Mouse (Mus musculus) neural tube, embryonic 10.5 days (tissue): ENCODE results near the gene Insm1.

Experiments used
- DNase-seq: peaks from one replicate; pipeline ENCODE4 v3.0.0-alpha.2; 2017; ENCODE audit warnings: low spot score; ENCODE audit errors: extremely low spot score

Gene Insm1

GRCm38 (mm10) chr2:146221076-146221928 is at the start of gene Insm1:
TSS of gene Insm1 (plus strand) at chr2:146221921.
- peak; percentile 83 for DNase-seq

GRCm38 (mm10) chr2:146172106-146172505 is 49.6 kb upstream of the Insm1 start:
- no peak for DNase-seq

GRCm38 (mm10) chr2:146174173-146174572 is 47.5 kb upstream of the Insm1 start:
- no peak for DNase-seq

GRCm38 (mm10) chr2:146178718-146179117 is 43.0 kb upstream of the Insm1 start:
- DNase-seq = no peak

- no peak for DNase-seq
Observed at GRCm38 (mm10) chr2:146183830-146184793, 37.6 kb upstream of the Insm1 start.

GRCm38 (mm10) chr2:146196126-146196525 is 25.6 kb upstream of the Insm1 start:
- no peak for DNase-seq

GRCm38 (mm10) chr2:146197947-146198346 is 23.8 kb upstream of the Insm1 start:
- no peak for DNase-seq

- no peak for DNase-seq
Observed at GRCm38 (mm10) chr2:146210968-146211367, 10.8 kb upstream of the Insm1 start.

- DNase-seq = peak; percentile 49
Observed at GRCm38 (mm10) chr2:146214715-146215114, 7.0 kb upstream of the Insm1 start.

GRCm38 (mm10) chr2:146216111-146217064 is 5.3 kb upstream of the Insm1 start:
- peak; percentile 35 for DNase-seq

GRCm38 (mm10) chr2:146217227-146217980 is 4.3 kb upstream of the Insm1 start:
- DNase-seq = peak; percentile 60

- peak; percentile 80 for DNase-seq
Observed at GRCm38 (mm10) chr2:146218161-146218691, 3.5 kb upstream of the Insm1 start.

- DNase-seq = peak; percentile 71
Observed at GRCm38 (mm10) chr2:146218881-146219535, 2.7 kb upstream of the Insm1 start.

GRCm38 (mm10) chr2:146219791-146220190 is 1.9 kb upstream of the Insm1 start:
- no peak for DNase-seq

GRCm38 (mm10) chr2:146220591-146221075 is 1.1 kb upstream of the Insm1 start:
- DNase-seq = peak; percentile 80

GRCm38 (mm10) chr2:146221929-146222278 is 183 bp downstream of the Insm1 start:
- peak; percentile 81 for DNase-seq

- DNase-seq = peak; percentile 75
Observed at GRCm38 (mm10) chr2:146222279-146223175, 806 bp downstream of the Insm1 start.
